Mouse (Mus musculus) G1E (cell line): ENCODE data around the gene Cdk14.

Experiments
- CTCF ChIP-seq: IDR thresholded peaks from 2 replicates; pipeline ENCODE4 v1.5.1; 2012; ENCODE audit warnings: low read depth, low read length, inconsistent platforms, mixed read lengths
- GATA1 ChIP-seq: IDR thresholded peaks from 2 replicates; pipeline ENCODE4 v1.6.1; 2012; ENCODE audit warnings: borderline replicate concordance, low read length, inconsistent platforms, mixed read lengths
- GATA2 ChIP-seq: IDR thresholded peaks from 2 replicates; pipeline ENCODE4 v1.6.1; 2012; ENCODE audit warnings: low read depth, low read length, inconsistent platforms, borderline replicate concordance
- POLR2AphosphoS5 ChIP-seq: IDR thresholded peaks from 2 replicates; pipeline ENCODE4 v1.6.1; 2012; ENCODE audit warnings: low read depth, low read length, inconsistent platforms; ENCODE audit not compliant: insufficient replicate concordance
- TAL1 ChIP-seq: conservative IDR thresholded peaks from 2 replicates; pipeline ENCODE4 v1.6.1; 2012; ENCODE audit warnings: low read depth, low read length, inconsistent platforms, mixed read lengths

DNA sequence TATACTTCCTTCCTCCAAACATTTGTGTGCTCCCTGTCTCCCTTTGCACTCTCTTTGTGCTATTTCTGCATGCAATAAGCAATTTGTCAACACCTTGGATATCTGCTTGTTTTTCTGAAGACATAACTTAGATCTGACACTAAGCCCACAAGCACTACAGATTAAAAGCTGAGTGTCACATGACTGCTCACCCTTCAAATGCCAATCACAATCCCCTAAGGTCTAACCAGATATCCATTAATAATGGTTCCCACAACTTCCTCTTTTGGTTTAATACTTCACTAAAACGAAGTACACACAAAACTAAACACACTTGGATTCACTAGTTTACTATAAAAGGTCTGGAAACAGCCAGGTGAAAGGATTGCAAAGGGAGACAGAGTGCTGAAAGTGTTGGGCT, 348.6 kb downstream of the Cdk14 start:
- TF ChIP-seq CTCF (no peak), GATA1 (no peak), GATA2 (no peak), POLR2AphosphoS5 (no peak), TAL1 (no peak)
